Comparison of ENCODE assay signal across 15 mouse cellular contexts in genomic region chr11:20559236-20559950, GRCm38 (mm10). TPM values are rescaled to one million over a fixed set of nuclear protein-coding genes. Genes with fewer than 3 reads are reported as not detected.
DNase-seq lines count a peak whose midpoint lies in the region; ATAC-seq lines count a peak whose summit lies in the region.
"Had no signal": no experiment of that assay in that cellular context is flagged by ENCODE, and none has a peak within 500 bp of the region (broad histone marks: within the 10 kb centered on the region; RNA-seq: fewer than 3 reads in every experiment).

No protein-coding gene starts in this region.

- H3K9ac ChIP-seq in lung, embryonic 16.5 days (ENCODE audit: low read length): no peak overlapping the region
- H3K9ac ChIP-seq in liver, embryonic 13.5 days: no peak overlapping the region
- H3K9ac ChIP-seq: forebrain, embryonic 13.5 days; heart, embryonic 15.5 days; neural tube, embryonic 15.5 days had no signal

- peak; percentile 71 for DNase-seq in heart, adult 11 months
- DNase-seq in heart, adult 18-20 months: no peak
- DNase-seq in lung, adult 18-20 months: no peak
- DNase-seq in liver, embryonic 13.5 days: no peak
- no peak for DNase-seq in retina, embryonic 14.5 days (ENCODE audit: low spot score)
- no peak for DNase-seq in urinary bladder, postnatal 10 days (ENCODE audit: low spot score)
- no peak for DNase-seq in kidney, postnatal 4 days
- DNase-seq: cerebellum, adult 18-20 months; kidney, adult 11 months; retina, postnatal 1 day had no signal

- no peaks in the 10 kb centered on the region for H3K36me3 ChIP-seq in lung, embryonic 16.5 days (ENCODE audit: control insufficient read depth, insufficient read depth, low read length)
- no peaks in the 10 kb centered on the region for H3K36me3 ChIP-seq in liver, embryonic 13.5 days
- H3K36me3 ChIP-seq: heart, embryonic 15.5 days; hindbrain, embryonic 10.5 days; neural tube, embryonic 15.5 days had no signal

- no peak for ATAC-seq in lung, embryonic 16.5 days (ENCODE audit: low read depth)
- ATAC-seq in liver, embryonic 13.5 days (ENCODE audit: low read depth): no peak
- ATAC-seq: forebrain, embryonic 13.5 days had no signal

- peaks cover 27% of the 10 kb centered on the region for H3K4me1 ChIP-seq in lung, embryonic 16.5 days (replicated peaks; ENCODE audit: control insufficient read depth, insufficient read depth, low read length)
- peaks cover 72% of the 10 kb centered on the region for H3K4me1 ChIP-seq in liver, embryonic 13.5 days (replicated peaks)

- H3K4me3 ChIP-seq in lung, embryonic 16.5 days (ENCODE audit: low read length): no peak overlapping the region
- H3K4me3 ChIP-seq in liver, embryonic 13.5 days (replicated peaks): no peak overlapping the region
- H3K4me3 ChIP-seq: forebrain, embryonic 13.5 days; heart, embryonic 15.5 days; hindbrain, embryonic 10.5 days; neural tube, embryonic 15.5 days had no signal

- no peaks in the 10 kb centered on the region for H3K27me3 ChIP-seq in lung, embryonic 16.5 days (ENCODE audit: control insufficient read depth, insufficient read depth, low read depth, low read length)
- H3K27me3 ChIP-seq in liver, embryonic 13.5 days: no peaks in the 10 kb centered on the region
- H3K27me3 ChIP-seq: forebrain, embryonic 13.5 days; heart, embryonic 15.5 days; neural tube, embryonic 15.5 days had no signal

- H3K27ac ChIP-seq in lung, embryonic 16.5 days (ENCODE audit: low read length): no peak overlapping the region; the same call in 1 of the 2 replicates
- H3K27ac ChIP-seq in liver, embryonic 13.5 days: peak overlapping the region; percentile 70
- H3K27ac ChIP-seq: forebrain, embryonic 13.5 days; hindbrain, embryonic 10.5 days; neural tube, embryonic 15.5 days had no signal

- WGBS in lung, embryonic 16.5 days: 27% methylated on average over 11 of the region's 11 CpGs
- WGBS in liver, embryonic 13.5 days (ENCODE audit: insufficient replicate concordance): 64% methylated on average over 11 of the region's 11 CpGs

- H3K4me2 ChIP-seq in lung, embryonic 16.5 days (ENCODE audit: low read depth, low read length): peak overlapping the region; percentile 26
- H3K4me2 ChIP-seq in liver, embryonic 13.5 days: peak overlapping the region; percentile 39; the same call in 1 of the 2 replicates
- H3K4me2 ChIP-seq: forebrain, embryonic 13.5 days; heart, embryonic 15.5 days; neural tube, embryonic 15.5 days had no signal

- H3K9me3 ChIP-seq in lung, embryonic 16.5 days (ENCODE audit: control insufficient read depth, low read length): 0 out of 2 replicates have a peak, but pooled peaks cover 5% of the 10 kb centered on the region
- H3K9me3 ChIP-seq in liver, embryonic 13.5 days (replicated peaks): no peaks in the 10 kb centered on the region
- H3K9me3 ChIP-seq: heart, embryonic 15.5 days; neural tube, embryonic 15.5 days had no signal

RNA-seq across cellular contexts. Expression of gene Sertad2, which starts 16.3 kb away (rescaled TPM):
- 10 to 100 TPM; 16.2 to 17.7 TPM for total RNA-seq in heart, adult 18-20 months (2021)
- 39.8 and 45.0 TPM in 2 replicates for polyA plus RNA-seq in lung, embryonic 16.5 days (2015; fragmentation: Nextera tagmentation; extraction: Ambion mirVana)
- 37.4 and 38.6 TPM in 2 replicates for polyA plus RNA-seq in liver, embryonic 13.5 days (2015; fragmentation: Nextera tagmentation; extraction: Ambion mirVana)
